Mouse (Mus musculus): ENCODE data around the gene Galnt14. TPM values are rescaled to one million over a fixed set of nuclear protein-coding genes. Genes with fewer than 3 reads are reported as not detected.
A peak's percentile ranks its signal among the peaks of the same experiment; 100 is the strongest.

Gene Galnt14
- polyA plus RNA-seq, 1 experiment from 2014 or later = 3.9 TPM

GRCm38 (mm10) chr17:73626912-73627311 is 83.3 kb downstream of the Galnt14 start:
- Histone ChIP-seq H3K4me1 (no peaks in the 10 kb centered on the region), H3K9ac (no peak overlapping the region), H3K27ac (no peak overlapping the region), H3K27me3 (no peaks in the 10 kb centered on the region), H3K9me3 (no peaks in the 10 kb centered on the region), H3K4me3 (no peak overlapping the region), H3K4me2 (no peak overlapping the region), H3K36me3 (no peaks in the 10 kb centered on the region)
- no peak for ATAC-seq (ENCODE audit: insufficient number of reproducible peaks, insufficient read depth, low FRiP score, low TSS enrichment, low read depth)
- WGBS = 84% methylated on average over 4 of the region's 4 CpGs

DNA sequence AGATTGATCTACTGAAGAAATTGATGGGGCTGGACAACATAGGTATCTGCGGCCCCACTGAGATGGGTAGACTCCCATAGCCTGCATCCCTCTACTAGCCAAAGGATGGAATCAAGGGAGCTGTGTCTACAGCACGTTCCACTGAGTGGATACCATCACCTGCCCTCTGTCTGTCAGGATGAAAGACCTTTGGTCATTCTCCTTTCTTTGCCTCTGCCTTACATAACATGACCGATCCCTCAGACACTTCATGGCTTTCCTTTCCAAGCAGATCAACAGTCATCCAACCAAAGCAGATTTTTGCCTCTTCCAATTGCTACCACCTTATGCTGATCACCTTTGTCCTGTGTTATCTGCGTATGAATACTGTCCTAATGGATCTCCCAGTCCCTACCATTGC is 90.2 kb downstream of the Galnt14 start:
- no peak for ATAC-seq (ENCODE audit: insufficient number of reproducible peaks, insufficient read depth, low FRiP score, low TSS enrichment, low read depth)
- no peaks in the 10 kb centered on the region for H3K4me1 ChIP-seq
- WGBS = 91% methylated on average over 4 of the region's 4 CpGs
- no peak overlapping the region for H3K9ac ChIP-seq
- H3K27ac ChIP-seq = no peak overlapping the region
- no peaks in the 10 kb centered on the region for H3K36me3 ChIP-seq
- no peak overlapping the region for H3K4me2 ChIP-seq
- no peaks in the 10 kb centered on the region for H3K9me3 ChIP-seq
- no peak overlapping the region for H3K4me3 ChIP-seq
- no peaks in the 10 kb centered on the region for H3K27me3 ChIP-seq

GRCm38 (mm10) chr17:73602552-73603478 is 107.4 kb downstream of the Galnt14 start:
- ATAC-seq (ENCODE audit: insufficient number of reproducible peaks, insufficient read depth, low FRiP score, low TSS enrichment, low read depth) = no peak
- Histone ChIP-seq H3K4me1 (no peaks in the 10 kb centered on the region), H3K36me3 (no peaks in the 10 kb centered on the region), H3K4me3 (no peak overlapping the region), H3K9me3 (no peaks in the 10 kb centered on the region), H3K9ac (no peak overlapping the region), H3K4me2 (no peak overlapping the region), H3K27ac (no peak overlapping the region), H3K27me3 (no peaks in the 10 kb centered on the region)
- 76% methylated on average over 5 of the region's 5 CpGs for WGBS

DNA sequence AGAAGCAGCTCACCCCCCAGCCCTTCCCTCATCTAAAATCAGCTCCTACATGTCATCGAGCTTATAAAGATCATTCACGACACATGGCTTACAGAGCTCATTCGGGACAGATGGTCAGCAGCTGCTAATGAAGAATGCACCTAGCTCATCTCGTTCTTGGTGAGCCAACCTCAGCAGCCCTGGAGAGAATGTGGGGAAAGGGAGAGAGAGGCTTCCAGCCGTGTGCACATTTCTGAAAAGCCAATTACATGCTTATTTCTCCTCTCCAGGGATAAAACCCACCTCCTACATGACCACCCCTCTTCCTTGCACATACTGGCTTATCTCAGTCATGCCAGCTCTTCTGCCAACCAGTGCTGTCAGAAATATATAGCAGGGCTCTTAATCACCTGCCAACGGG is 110.3 kb downstream of the Galnt14 start:
- no peaks in the 10 kb centered on the region for H3K9me3 ChIP-seq
- H3K4me3 ChIP-seq = no peak overlapping the region
- no peak overlapping the region for H3K4me2 ChIP-seq
- 68% methylated on average over 6 of the region's 6 CpGs for WGBS
- H3K4me1 ChIP-seq = no peaks in the 10 kb centered on the region
- H3K36me3 ChIP-seq = no peaks in the 10 kb centered on the region
- H3K27ac ChIP-seq = no peak overlapping the region
- H3K9ac ChIP-seq = no peak overlapping the region
- ATAC-seq (ENCODE audit: insufficient number of reproducible peaks, insufficient read depth, low FRiP score, low TSS enrichment, low read depth) = no peak
- no peaks in the 10 kb centered on the region for H3K27me3 ChIP-seq

DNA sequence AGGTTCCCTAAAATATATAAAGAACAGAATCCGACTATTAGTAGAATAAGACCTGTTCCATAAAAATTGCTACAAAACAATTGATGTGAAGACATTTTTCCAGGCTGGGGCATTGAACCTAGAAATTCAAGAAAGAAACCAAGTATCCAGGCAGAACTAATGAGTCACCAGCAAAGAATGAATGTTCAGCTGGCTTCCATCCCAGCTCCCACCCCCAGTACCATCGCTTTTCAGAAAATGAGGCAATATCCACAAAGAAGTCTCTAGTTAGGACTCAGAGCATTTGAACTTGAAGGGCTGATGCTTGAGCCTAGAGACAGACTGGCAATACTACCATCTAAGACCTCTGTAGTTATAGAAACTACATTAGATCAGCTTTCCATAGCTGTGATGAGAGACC is 118.2 kb downstream of the Galnt14 start:
- no peaks in the 10 kb centered on the region for H3K4me1 ChIP-seq
- ATAC-seq (ENCODE audit: insufficient number of reproducible peaks, insufficient read depth, low FRiP score, low TSS enrichment, low read depth) = no peak
- no peak overlapping the region for H3K9ac ChIP-seq
- H3K4me3 ChIP-seq = no peak overlapping the region
- no peak overlapping the region for H3K4me2 ChIP-seq
- no peaks in the 10 kb centered on the region for H3K9me3 ChIP-seq
- WGBS = 75% methylated on average over 2 of the region's 2 CpGs
- H3K27ac ChIP-seq = no peak overlapping the region
- no peaks in the 10 kb centered on the region for H3K36me3 ChIP-seq
- H3K27me3 ChIP-seq = no peaks in the 10 kb centered on the region

DNA sequence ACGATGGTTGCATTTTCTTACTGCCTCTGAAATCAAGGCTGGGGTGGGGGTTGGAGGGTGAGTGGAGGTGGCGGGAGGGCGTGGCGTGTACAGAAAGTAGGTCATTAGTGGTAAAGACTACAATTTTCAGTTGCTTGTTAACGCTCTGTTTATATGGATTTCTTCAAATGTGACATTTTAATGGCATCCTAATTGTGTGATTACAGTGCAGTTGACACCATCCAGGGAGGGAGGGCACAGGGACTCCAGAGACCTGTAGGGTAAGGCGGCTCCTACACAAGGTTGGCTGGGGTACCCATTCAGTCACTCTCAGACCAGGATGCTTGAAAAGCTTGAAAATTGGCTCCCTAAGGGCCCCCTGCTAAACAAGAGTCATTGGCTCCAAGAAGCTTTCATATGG is 122.7 kb downstream of the Galnt14 start:
- Histone ChIP-seq H3K36me3 (no peaks in the 10 kb centered on the region), H3K4me3 (no peak overlapping the region), H3K27ac (no peak overlapping the region), H3K4me1 (peaks cover 4% of the 10 kb centered on the region), H3K9ac (no peak overlapping the region), H3K9me3 (no peaks in the 10 kb centered on the region), H3K27me3 (no peaks in the 10 kb centered on the region), H3K4me2 (no peak overlapping the region)
- 64% methylated on average over 6 of the region's 6 CpGs for WGBS
- 0 out of 2 replicates have a peak, but pooled peaks have one; percentile 13 for ATAC-seq (ENCODE audit: insufficient number of reproducible peaks, insufficient read depth, low FRiP score, low TSS enrichment, low read depth)

- WGBS = 60% methylated on average over 1 of the region's 1 CpGs
- no peak overlapping the region for H3K4me2 ChIP-seq
Measured at GRCm38 (mm10) chr17:73574186-73574585, 136.1 kb downstream of the Galnt14 start.

DNA sequence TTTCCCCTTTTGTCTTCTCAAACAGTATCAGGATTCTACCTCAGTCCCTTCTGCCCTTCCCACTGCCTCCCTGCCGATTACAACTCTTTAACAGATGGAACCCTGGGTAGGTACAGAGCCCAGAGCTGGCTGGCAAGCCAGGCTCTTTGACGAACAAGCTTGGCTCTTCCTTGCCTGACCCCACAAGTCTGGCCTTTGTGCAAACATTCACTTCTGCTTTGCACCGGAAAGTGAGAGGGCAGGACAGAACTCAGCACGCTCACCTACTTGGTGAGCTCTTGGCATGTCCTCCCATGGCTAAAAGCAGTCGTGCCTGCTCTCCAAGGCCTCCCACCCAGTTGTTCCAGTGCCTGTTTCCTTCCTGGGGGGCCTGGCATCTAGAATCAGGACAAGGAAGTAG is 137.4 kb downstream of the Galnt14 start:
- Histone ChIP-seq H3K27ac (no peak overlapping the region), H3K9ac (no peak overlapping the region), H3K9me3 (no peaks in the 10 kb centered on the region), H3K36me3 (no peaks in the 10 kb centered on the region), H3K27me3 (0 out of 2 replicates have a peak, but pooled peaks cover 2% of the 10 kb centered on the region), H3K4me1 (peaks cover 10% of the 10 kb centered on the region), H3K4me3 (no peak overlapping the region), H3K4me2 (no peak overlapping the region)
- 67% methylated on average over 5 of the region's 5 CpGs for WGBS
- ATAC-seq (ENCODE audit: insufficient number of reproducible peaks, insufficient read depth, low FRiP score, low TSS enrichment, low read depth) = no peak

More at GRCm38 (mm10) chr17:73574186-73574585, 136.1 kb downstream of the Galnt14 start:
- H3K4me3 ChIP-seq = no peak overlapping the region
- 0 out of 2 replicates have a peak, but pooled peaks cover 2% of the 10 kb centered on the region for H3K27me3 ChIP-seq
- no peak overlapping the region for H3K9ac ChIP-seq
- H3K9me3 ChIP-seq = no peaks in the 10 kb centered on the region
- H3K4me1 ChIP-seq = peaks cover 10% of the 10 kb centered on the region
- no peak overlapping the region for H3K27ac ChIP-seq
- no peak for ATAC-seq (ENCODE audit: insufficient number of reproducible peaks, insufficient read depth, low FRiP score, low TSS enrichment, low read depth)
- H3K36me3 ChIP-seq = no peaks in the 10 kb centered on the region

DNA sequence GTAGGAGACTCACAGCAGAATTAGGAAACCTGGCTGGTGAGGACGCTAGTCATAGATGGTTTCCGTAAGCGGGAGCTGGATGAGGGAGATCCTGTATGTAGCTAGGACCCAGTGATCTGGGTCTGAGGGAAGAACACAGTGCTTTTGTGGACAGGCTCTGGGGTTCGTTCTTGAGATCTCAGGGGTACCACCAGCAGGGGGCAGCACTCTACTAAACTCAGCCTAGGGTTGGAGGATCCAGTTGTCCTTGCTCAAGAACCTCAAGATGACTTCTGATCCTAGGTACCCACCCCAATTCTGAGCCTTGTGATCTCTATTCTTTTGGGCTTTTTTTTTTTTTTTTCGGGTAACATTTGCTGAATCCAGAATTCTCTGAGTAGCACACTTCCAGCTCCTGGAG is 137.8 kb downstream of the Galnt14 start:
- Histone ChIP-seq H3K4me3 (no peak overlapping the region), H3K9ac (no peak overlapping the region), H3K9me3 (no peaks in the 10 kb centered on the region), H3K27ac (no peak overlapping the region), H3K36me3 (no peaks in the 10 kb centered on the region), H3K4me1 (peaks cover 10% of the 10 kb centered on the region), H3K27me3 (0 out of 2 replicates have a peak, but pooled peaks cover 2% of the 10 kb centered on the region), H3K4me2 (no peak overlapping the region)
- ATAC-seq (ENCODE audit: insufficient number of reproducible peaks, insufficient read depth, low FRiP score, low TSS enrichment, low read depth) = no peak
- 81% methylated on average over 5 of the region's 5 CpGs for WGBS

DNA sequence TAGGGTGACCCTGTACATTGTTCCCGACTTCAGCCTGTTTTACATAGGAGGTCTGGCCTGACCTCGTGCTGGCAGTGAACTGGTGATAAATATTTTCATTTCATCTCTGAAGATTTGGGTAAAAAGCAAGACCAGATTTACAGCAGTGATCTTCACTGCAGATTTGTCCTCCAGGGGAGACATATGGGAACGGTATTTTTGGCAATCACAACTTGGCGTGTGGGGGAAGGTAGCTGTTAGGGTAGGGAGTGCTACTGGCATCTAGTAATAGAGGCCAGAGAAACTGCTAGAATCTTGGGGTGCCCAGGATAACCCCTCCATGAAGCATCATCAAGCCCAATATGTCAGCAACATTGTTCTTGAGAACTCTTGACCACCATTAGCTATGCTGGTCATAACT is 138.3 kb downstream of the Galnt14 start:
- WGBS = 59% methylated on average over 4 of the region's 4 CpGs
- Histone ChIP-seq H3K36me3 (no peaks in the 10 kb centered on the region), H3K9me3 (no peaks in the 10 kb centered on the region), H3K27me3 (0 out of 2 replicates have a peak, but pooled peaks cover 2% of the 10 kb centered on the region), H3K4me1 (peaks cover 10% of the 10 kb centered on the region), H3K4me3 (no peak overlapping the region), H3K9ac (no peak overlapping the region), H3K4me2 (no peak overlapping the region), H3K27ac (no peak overlapping the region)
- ATAC-seq (ENCODE audit: insufficient number of reproducible peaks, insufficient read depth, low FRiP score, low TSS enrichment, low read depth) = no peak

DNA sequence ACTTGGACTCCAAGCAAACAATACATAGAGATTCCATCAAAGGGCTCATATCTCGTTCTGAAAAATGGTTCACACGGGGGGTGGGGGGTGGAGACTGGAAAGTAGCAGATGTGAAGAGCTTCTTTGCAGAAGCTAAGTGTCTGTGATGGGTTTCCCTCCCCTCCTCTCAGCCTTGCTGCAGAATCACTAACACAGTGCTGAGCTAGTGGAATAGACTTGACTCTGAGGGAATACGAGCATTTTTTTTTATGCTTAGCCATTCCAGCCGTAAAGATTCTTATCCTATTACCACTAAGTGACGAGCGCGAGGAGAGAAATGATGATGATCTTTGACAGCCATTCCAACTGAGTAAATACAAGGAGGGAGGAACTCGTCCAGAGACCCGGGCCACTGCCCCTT is 142.0 kb downstream of the Galnt14 start:
- Histone ChIP-seq H3K27ac (no peak overlapping the region), H3K4me2 (no peak overlapping the region), H3K9ac (no peak overlapping the region), H3K9me3 (no peaks in the 10 kb centered on the region), H3K27me3 (0 out of 2 replicates have a peak, but pooled peaks cover 2% of the 10 kb centered on the region), H3K4me3 (no peak overlapping the region), H3K36me3 (no peaks in the 10 kb centered on the region), H3K4me1 (peaks cover 4% of the 10 kb centered on the region; the same call in 1 of the 2 replicates)
- WGBS = 53% methylated on average over 9 of the region's 9 CpGs
- ATAC-seq (ENCODE audit: insufficient number of reproducible peaks, insufficient read depth, low FRiP score, low TSS enrichment, low read depth) = no peak

- no peak overlapping the region for H3K4me2 ChIP-seq
- WGBS = 73% methylated on average over 3 of the region's 3 CpGs
- H3K4me3 ChIP-seq = no peak overlapping the region
- no peaks in the 10 kb centered on the region for H3K4me1 ChIP-seq
- H3K27ac ChIP-seq = no peak overlapping the region
- H3K27me3 ChIP-seq = no peaks in the 10 kb centered on the region
- H3K36me3 ChIP-seq = no peaks in the 10 kb centered on the region
- no peak overlapping the region for H3K9ac ChIP-seq
- H3K9me3 ChIP-seq = no peaks in the 10 kb centered on the region
- ATAC-seq (ENCODE audit: insufficient number of reproducible peaks, insufficient read depth, low FRiP score, low TSS enrichment, low read depth) = no peak
Measured at GRCm38 (mm10) chr17:73561149-73561548, 149.1 kb downstream of the Galnt14 start.
